Mouse (Mus musculus) spleen, adult 18-20 months (tissue): Measurements from ENCODE around the gene Izumo2.
"Not testable (repeated sequence)": the region's sequence is repeated elsewhere in the genome, so short reads cannot be mapped to it uniquely, and the experiment has no call there.

Experiments used
- DNase-seq, 2 experiments: peaks; one replicate each; pipeline ENCODE4 v3.0.0; 2022; ENCODE audit warnings: mixed read lengths in 2 of 2

Izumo2 gene

GRCm38 (mm10) chr7:44701921-44702320 lies 6.6 kb upstream of the Izumo2 start:
- DNase-seq = no peak

- DNase-seq = no peak
Observed at GRCm38 (mm10) chr7:44702985-44703384, 5.6 kb upstream of the Izumo2 start.

DNA sequence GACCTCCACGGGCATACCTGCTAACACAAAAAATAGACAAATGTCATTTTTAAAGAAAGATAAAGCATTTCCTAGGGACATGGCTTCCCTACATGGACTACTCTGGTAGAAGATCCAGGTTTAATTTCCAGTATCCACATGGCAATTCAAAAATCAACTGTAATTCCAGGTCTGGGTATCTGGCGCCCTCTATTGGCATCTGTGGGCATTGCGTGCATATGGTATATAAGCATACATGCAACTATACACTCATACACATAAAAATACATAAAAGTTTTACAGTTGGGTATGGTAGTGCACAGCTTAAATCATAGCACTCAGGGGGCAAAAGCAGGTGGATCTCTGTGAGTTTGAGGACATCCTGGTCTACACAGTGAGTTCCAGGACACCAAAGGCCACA lies 4.2 kb upstream of the Izumo2 start:
- peak in 1 of 2 experiments; percentile 10 for DNase-seq

DNA sequence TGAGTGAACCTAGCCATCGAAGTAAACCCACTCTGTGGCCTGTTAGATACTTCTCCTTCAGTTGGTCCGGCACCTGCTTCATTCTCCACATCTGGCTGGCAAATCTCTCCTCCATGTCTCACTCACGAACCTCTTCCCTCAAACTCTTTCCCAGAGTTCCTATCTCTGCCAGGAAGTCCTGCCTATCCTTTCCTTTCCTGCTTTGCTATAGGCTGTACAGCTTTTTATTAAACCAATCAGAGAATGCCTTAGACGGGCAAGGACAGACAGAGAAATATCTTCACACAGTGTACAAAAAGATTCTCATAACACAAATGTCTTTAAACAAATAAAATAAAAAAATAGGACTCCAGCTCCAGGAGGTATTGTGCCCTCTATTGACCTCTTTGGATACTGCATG lies 3.5 kb upstream of the Izumo2 start:
- no peak for DNase-seq

- DNase-seq = no peak
Observed at GRCm38 (mm10) chr7:44706322-44706721, 2.2 kb upstream of the Izumo2 start.

DNA sequence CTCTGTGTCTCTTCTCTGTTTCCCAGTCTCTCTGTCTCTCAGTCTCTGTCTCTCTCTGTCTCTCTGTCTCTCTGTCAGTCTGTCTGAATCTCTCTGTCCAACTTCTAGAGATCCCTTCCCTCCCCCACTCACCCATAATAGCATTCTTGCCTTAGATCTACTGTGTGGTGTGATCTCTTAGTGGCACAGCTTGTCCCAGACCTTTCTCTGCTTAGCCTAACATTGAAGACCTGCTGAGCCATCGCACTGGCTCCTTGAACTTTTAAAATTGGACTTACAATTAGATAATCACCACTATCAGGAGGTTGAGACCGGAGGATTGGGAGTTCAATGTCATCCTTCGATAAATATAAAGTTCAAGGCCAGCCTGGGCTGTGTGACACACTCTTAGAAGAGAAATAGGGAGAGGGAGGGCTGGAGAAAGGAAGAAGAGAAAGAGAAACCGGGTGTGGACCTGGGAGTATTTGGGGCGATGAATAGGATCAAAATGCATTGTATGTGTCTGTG lies 1.3 kb upstream of the Izumo2 start:
- DNase-seq = no peak

DNA sequence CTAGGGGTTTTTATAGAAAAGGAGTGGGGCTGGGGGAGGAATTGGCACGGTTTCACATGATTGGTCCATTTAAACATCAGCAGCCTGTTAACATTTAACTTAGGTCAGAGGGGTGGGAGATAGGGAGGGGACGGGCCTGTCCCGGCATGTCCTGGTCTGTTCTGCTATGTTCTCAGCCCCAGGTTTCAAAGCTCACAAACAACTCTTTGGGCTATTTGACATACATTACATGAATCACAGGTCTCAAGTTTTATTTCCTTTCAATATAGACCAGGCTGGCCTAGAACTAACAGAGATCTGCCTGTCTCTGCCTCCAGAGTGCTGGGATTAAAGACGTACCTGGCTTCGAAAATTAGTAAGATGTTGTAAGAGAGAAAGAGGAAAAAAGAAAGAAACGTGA lies 449 bp upstream of the Izumo2 start:
- not testable (repeated sequence) for DNase-seq

DNA sequence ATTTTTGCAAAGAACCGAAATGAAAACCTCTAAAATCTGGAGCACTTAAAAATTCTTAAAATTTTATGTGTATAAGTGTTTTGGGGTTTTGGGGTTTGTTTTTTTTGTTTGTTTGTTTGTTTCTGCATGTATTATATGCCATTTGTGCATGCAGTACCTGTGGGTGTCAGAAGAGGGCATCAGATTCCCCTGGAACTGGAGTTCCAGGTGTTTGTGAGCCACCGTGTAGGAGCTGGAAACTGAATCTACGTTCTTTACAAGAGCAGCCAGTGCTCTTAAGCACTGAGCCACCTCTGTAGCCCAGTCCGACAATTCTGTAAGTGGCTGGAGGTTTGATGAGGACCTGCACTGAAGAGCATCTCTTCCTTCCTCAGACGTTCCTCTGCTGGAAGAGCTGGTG lies 1.3 kb downstream of the Izumo2 start:
- DNase-seq = no peak

- no peak for DNase-seq
Observed at GRCm38 (mm10) chr7:44722058-44722457, 13.5 kb downstream of the Izumo2 start.

- DNase-seq = no peak
Observed at GRCm38 (mm10) chr7:44724316-44724715, 15.8 kb downstream of the Izumo2 start.

- DNase-seq = peak in 1 of 2 experiments; percentile 28
Observed at GRCm38 (mm10) chr7:44726343-44726742, 17.8 kb downstream of the Izumo2 start.

GRCm38 (mm10) chr7:44727151-44727550 lies 18.6 kb downstream of the Izumo2 start:
- DNase-seq = no peak

DNA sequence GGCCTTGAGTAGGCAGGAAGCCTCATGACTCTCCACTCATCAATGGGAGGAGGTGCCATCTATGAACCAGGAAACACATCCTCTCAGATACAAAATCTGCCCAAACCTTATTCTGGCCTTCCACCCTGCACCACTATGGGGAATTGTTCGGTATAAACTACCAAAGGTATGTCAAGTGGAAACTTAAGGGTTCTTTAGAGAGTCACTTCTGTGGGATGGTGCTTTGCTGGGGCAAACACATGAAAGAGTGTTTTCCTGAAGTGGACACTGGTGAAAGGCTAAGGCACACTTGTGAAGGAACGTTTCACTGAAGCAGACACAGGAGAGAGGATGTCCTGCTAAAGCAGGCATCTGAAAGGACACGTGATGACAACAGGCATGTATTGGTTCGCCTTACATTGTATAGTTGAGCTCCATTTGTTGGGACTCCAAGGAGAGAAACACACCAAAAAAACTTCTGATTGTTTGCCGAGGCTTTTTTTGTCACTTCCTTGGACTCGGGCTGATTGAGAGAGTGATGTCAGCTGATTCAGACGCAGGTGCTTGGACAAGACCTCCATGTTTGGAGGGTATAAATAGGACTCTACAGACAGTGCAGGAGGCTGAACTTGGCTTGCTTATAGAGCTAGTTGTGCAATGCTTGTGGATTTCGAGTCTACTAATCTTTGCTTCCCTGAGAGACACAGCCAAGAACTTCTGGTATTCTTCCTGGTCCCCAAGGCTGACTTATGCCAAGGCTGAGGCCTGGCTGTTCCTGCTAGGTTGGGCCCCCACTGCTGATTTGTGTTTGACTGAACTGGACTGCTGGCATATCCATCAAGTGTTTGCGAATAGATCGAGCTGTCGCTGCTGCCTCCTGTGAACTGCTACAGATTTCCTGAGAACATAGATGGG lies 19.8 kb downstream of the Izumo2 start:
- no peak for DNase-seq

DNA sequence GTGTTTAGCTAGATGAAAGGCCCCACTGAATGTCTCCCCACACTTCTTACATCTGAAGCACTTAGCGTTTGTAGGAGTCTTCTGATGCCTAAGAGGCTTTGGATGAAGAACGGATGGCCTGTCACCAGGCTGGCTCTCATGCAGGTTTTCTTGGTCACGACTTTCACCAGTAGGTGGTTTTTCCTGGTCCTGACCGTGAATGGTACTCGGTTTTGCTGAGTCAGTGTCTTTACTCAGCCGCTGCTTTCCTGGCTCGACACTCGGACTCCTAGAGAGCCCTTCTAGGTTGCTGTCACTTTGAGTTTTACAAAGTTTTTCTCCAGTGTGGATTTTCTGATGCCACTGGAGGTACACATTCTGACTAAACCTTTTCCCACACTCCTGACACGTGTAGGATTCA lies 25.2 kb downstream of the Izumo2 start:
- DNase-seq = no peak

DNA sequence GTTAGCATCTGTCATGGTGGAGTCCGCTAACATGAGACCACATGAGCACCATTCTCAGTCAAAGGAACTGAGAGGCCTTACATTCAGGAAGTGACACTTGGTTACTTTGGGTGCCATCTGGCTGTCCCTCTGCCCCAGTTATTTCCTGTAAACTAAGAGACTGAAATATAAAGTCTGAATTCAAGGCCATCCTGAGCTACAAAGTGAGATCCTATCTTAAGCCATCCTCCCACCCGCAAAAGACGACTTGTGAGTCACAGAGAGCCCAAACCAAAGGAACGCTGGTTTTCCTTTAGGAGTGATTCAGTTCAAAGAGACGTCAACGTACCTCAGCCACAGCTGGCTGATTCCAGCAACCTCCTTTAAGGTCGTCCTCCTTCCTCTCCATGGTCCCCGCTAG lies 32.8 kb downstream of the Izumo2 start:
- no peak for DNase-seq

GRCm38 (mm10) chr7:44744270-44744669 lies 35.7 kb downstream of the Izumo2 start:
- DNase-seq = no peak

DNA sequence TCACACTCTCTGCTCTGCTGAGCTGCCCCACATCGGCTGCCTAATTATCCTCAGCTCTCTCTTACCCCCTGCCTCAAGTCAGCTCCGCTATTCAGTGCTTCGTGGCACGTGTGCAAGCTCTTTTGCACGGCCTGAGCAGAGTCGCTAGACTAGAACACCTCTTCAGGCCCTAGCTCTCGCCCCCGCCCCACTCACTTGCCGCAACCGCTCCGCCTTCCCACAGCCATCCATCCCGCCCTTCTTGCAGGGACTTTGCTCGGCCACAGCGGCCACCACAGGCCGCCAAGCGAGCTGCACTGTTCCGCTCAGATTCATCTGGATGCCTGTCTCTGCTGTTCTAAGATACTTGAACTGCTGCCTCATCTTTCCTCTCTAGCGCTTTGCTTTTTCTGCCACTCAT lies 36.5 kb downstream of the Izumo2 start:
- DNase-seq = peak; percentile 68 to 75

- no peak for DNase-seq
Observed at GRCm38 (mm10) chr7:44747115-44747514, 38.6 kb downstream of the Izumo2 start.

- peak; percentile 89 to 90 for DNase-seq
Observed at GRCm38 (mm10) chr7:44748101-44749044, 39.8 kb downstream of the Izumo2 start, which contains the start of gene Vrk3. Gene Vrk3 (plus strand): TSS chr7:44748413.

GRCm38 (mm10) chr7:44750950-44751349 lies 42.4 kb downstream of the Izumo2 start, which contains the start of gene Zfp473:
Gene Zfp473 (minus strand): TSS chr7:44751050.
- DNase-seq = not testable (repeated sequence)

DNA sequence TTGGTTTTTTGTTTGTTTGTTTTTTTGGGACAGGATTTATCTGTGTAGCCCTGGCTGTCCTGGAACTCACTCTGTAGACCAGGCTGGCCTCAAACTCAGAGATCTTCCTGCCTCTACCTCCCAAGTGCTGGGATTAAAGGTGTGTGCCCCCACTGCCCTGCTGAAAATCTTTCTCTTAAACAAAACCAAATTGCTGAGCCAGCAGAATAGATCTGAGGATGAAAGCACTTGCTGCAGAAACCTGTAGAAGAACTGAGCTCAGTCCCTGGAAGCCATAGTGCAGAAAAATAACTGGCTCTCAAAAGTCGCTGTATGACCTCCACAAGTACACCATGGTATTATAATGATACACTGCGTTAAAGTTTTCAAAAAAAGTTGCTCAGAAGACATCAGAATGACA lies 48.6 kb downstream of the Izumo2 start:
- DNase-seq = no peak

- DNase-seq = no peak
Observed at GRCm38 (mm10) chr7:44760366-44760765, 51.8 kb downstream of the Izumo2 start.

DNA sequence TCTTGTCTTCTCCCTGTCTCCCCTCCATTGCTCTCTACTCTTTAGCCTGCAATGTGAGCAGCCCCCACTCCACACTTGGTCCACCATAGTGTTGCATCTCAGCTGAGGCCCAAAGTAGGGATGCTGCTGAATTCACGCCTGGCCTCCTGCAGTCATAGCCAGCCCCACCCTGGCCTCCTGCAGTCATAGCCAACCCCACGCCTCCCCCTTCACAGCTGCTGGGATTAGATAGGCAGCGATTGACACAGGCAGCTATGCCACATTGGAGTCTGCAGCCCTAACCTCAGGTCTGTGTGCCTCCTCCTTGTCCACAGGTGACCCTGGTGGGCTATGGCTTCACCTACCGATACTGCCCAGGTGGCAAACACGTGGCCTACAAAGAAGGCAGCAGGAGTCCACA lies 59.6 kb downstream of the Izumo2 start:
- no peak for DNase-seq
